Mouse (Mus musculus): ENCODE results near the gene Cox7a1. TPM values are rescaled to one million over a fixed set of nuclear protein-coding genes. Genes with fewer than 3 reads are reported as not detected.

Gene Cox7a1
- polyA plus RNA-seq, 1 experiment: 85.8 TPM

GRCm38 (mm10) chr7:30213881-30214280 lies 29.9 kb downstream of the Cox7a1 start:
- no peak overlapping the region for H3K4me3 ChIP-seq (ENCODE audit: control insufficient read depth, insufficient read depth, low read length)
- WGBS: 97% methylated on average over 3 of the region's 3 CpGs
- TF ChIP-seq POLR2A (IDR thresholded peaks at IDR 0.05; ENCODE audit: control insufficient read depth, extremely low read depth, insufficient read depth, low read length, poor library complexity): no peak
- TF ChIP-seq CTCF (IDR thresholded peaks at IDR 0.05; ENCODE audit: borderline replicate concordance, control insufficient read depth, extremely low read depth, insufficient read depth, low read length, poor library complexity): no peak

GRCm38 (mm10) chr7:30215875-30216274 lies 31.9 kb downstream of the Cox7a1 start:
- TF ChIP-seq CTCF (IDR thresholded peaks at IDR 0.05; ENCODE audit: borderline replicate concordance, control insufficient read depth, extremely low read depth, insufficient read depth, low read length, poor library complexity) (no peak), POLR2A (IDR thresholded peaks at IDR 0.05; ENCODE audit: control insufficient read depth, extremely low read depth, insufficient read depth, low read length, poor library complexity) (no peak)
- 96% methylated on average over 3 of the region's 3 CpGs for WGBS
- no peaks in the 10 kb centered on the region for H3K27me3 ChIP-seq (ENCODE audit: control insufficient read depth, insufficient read depth, low read length)
- no peak overlapping the region for H3K27ac ChIP-seq (ENCODE audit: control insufficient read depth, insufficient read depth, low read length)
- H3K4me3 ChIP-seq (ENCODE audit: control insufficient read depth, insufficient read depth, low read length): no peak overlapping the region
- DNase-seq: no peak
- peaks cover 19% of the 10 kb centered on the region for H3K4me1 ChIP-seq (replicated peaks; ENCODE audit: control insufficient read depth, insufficient read depth, low read length)
- H3K36me3 ChIP-seq (ENCODE audit: control insufficient read depth, insufficient read depth, low read length): no peaks in the 10 kb centered on the region

More at GRCm38 (mm10) chr7:30213881-30214280, 29.9 kb downstream of the Cox7a1 start:
- no peaks in the 10 kb centered on the region for H3K36me3 ChIP-seq (ENCODE audit: control insufficient read depth, insufficient read depth, low read length)
- H3K27ac ChIP-seq (ENCODE audit: control insufficient read depth, insufficient read depth, low read length): no peak overlapping the region
- DNase-seq: no peak
- no peaks in the 10 kb centered on the region for H3K27me3 ChIP-seq (ENCODE audit: control insufficient read depth, insufficient read depth, low read length)
- H3K4me1 ChIP-seq (replicated peaks; ENCODE audit: control insufficient read depth, insufficient read depth, low read length): peaks cover 6% of the 10 kb centered on the region

GRCm38 (mm10) chr7:30216723-30217151 lies 32.8 kb downstream of the Cox7a1 start:
- Histone ChIP-seq H3K27me3 (ENCODE audit: control insufficient read depth, insufficient read depth, low read length) (no peaks in the 10 kb centered on the region), H3K36me3 (ENCODE audit: control insufficient read depth, insufficient read depth, low read length) (no peaks in the 10 kb centered on the region), H3K4me1 (replicated peaks; ENCODE audit: control insufficient read depth, insufficient read depth, low read length) (peaks cover 21% of the 10 kb centered on the region), H3K27ac (ENCODE audit: control insufficient read depth, insufficient read depth, low read length) (no peak overlapping the region), H3K4me3 (ENCODE audit: control insufficient read depth, insufficient read depth, low read length) (no peak overlapping the region)
- peak; percentile 67 for DNase-seq
- WGBS: 2% methylated on average over 16 of the region's 16 CpGs
- TF ChIP-seq POLR2A (IDR thresholded peaks at IDR 0.05; ENCODE audit: control insufficient read depth, extremely low read depth, insufficient read depth, low read length, poor library complexity): no peak
- peak; percentile 92 for TF ChIP-seq CTCF (IDR thresholded peaks at IDR 0.05; ENCODE audit: borderline replicate concordance, control insufficient read depth, extremely low read depth, insufficient read depth, low read length, poor library complexity)

- Histone ChIP-seq H3K36me3 (ENCODE audit: control insufficient read depth, insufficient read depth, low read length) (no peaks in the 10 kb centered on the region), H3K4me1 (replicated peaks; ENCODE audit: control insufficient read depth, insufficient read depth, low read length) (peaks cover 21% of the 10 kb centered on the region), H3K27ac (ENCODE audit: control insufficient read depth, insufficient read depth, low read length) (no peak overlapping the region), H3K4me3 (ENCODE audit: control insufficient read depth, insufficient read depth, low read length) (no peak overlapping the region), H3K27me3 (ENCODE audit: control insufficient read depth, insufficient read depth, low read length) (no peaks in the 10 kb centered on the region)
- DNase-seq: no peak
- TF ChIP-seq POLR2A (IDR thresholded peaks at IDR 0.05; ENCODE audit: control insufficient read depth, extremely low read depth, insufficient read depth, low read length, poor library complexity) (no peak), CTCF (IDR thresholded peaks at IDR 0.05; ENCODE audit: borderline replicate concordance, control insufficient read depth, extremely low read depth, insufficient read depth, low read length, poor library complexity) (no peak)
- WGBS: 98% methylated on average over 2 of the region's 2 CpGs
These were observed 33.3 kb downstream of the Cox7a1 start for GRCm38 (mm10) chr7:30217277-30217676.

- TF ChIP-seq CTCF (IDR thresholded peaks at IDR 0.05; ENCODE audit: borderline replicate concordance, control insufficient read depth, extremely low read depth, insufficient read depth, low read length, poor library complexity) (no peak), POLR2A (IDR thresholded peaks at IDR 0.05; ENCODE audit: control insufficient read depth, extremely low read depth, insufficient read depth, low read length, poor library complexity) (no peak)
- Histone ChIP-seq H3K4me1 (replicated peaks; ENCODE audit: control insufficient read depth, insufficient read depth, low read length) (peaks cover 21% of the 10 kb centered on the region), H3K27ac (ENCODE audit: control insufficient read depth, insufficient read depth, low read length) (peak overlapping the region; percentile 88), H3K36me3 (ENCODE audit: control insufficient read depth, insufficient read depth, low read length) (0 out of 2 replicates have a peak, but pooled peaks cover 4% of the 10 kb centered on the region), H3K27me3 (ENCODE audit: control insufficient read depth, insufficient read depth, low read length) (no peaks in the 10 kb centered on the region), H3K4me3 (ENCODE audit: control insufficient read depth, insufficient read depth, low read length) (peak overlapping the region; percentile 48)
- WGBS: 2% methylated on average over 16 of the region's 16 CpGs
- peak; percentile 66 for DNase-seq
These were observed 35.5 kb downstream of the Cox7a1 start for GRCm38 (mm10) chr7:30219293-30220007.

- Histone ChIP-seq H3K4me1 (replicated peaks; ENCODE audit: control insufficient read depth, insufficient read depth, low read length) (peaks cover 21% of the 10 kb centered on the region), H3K27ac (ENCODE audit: control insufficient read depth, insufficient read depth, low read length) (peak overlapping the region; percentile 88), H3K4me3 (ENCODE audit: control insufficient read depth, insufficient read depth, low read length) (peak overlapping the region; percentile 48), H3K36me3 (ENCODE audit: control insufficient read depth, insufficient read depth, low read length) (0 out of 2 replicates have a peak, but pooled peaks cover 4% of the 10 kb centered on the region), H3K27me3 (ENCODE audit: control insufficient read depth, insufficient read depth, low read length) (no peaks in the 10 kb centered on the region)
- 13% methylated on average over 11 of the region's 11 CpGs for WGBS
- no peak for TF ChIP-seq CTCF (IDR thresholded peaks at IDR 0.05; ENCODE audit: borderline replicate concordance, control insufficient read depth, extremely low read depth, insufficient read depth, low read length, poor library complexity)
- no peak for TF ChIP-seq POLR2A (IDR thresholded peaks at IDR 0.05; ENCODE audit: control insufficient read depth, extremely low read depth, insufficient read depth, low read length, poor library complexity)
- DNase-seq: no peak
These were observed 36.0 kb downstream of the Cox7a1 start for GRCm38 (mm10) chr7:30220008-30220356.

Data from thymus, adult 2 months (tissue).